Mouse (Mus musculus) neural tube, embryonic 13.5 days (tissue): Measurements from ENCODE around the gene Trpm1. TPM values are rescaled to one million over a fixed set of nuclear protein-coding genes. Genes with fewer than 3 reads are reported as not detected.

Experiments used
- microRNA counts: library from miRNA; unstranded; fragments of <30 nt; microRNA quantifications from one replicate; lab custom pipeline; 2016
- microRNA-seq: library from miRNA; unstranded; fragments of <30 nt; microRNA quantifications from one replicate; pipeline ENCODE4, GENCODE M21; 2016
- polyA plus RNA-seq: library from polyadenylated mRNA; unstranded; fragments of >200 nt; fragmentation: Nextera tagmentation; extraction: Ambion mirVana; gene quantifications from 2 replicates; pipeline ENCODE4 v1.2.1, GENCODE M21; 2015

The Trpm1 gene
- polyA plus RNA-seq, 1 experiment from 2014 or later: not detected

MicroRNAs encoded within 50 kb of the gene (microRNA counts, 519-probe panel; counts per million panel counts)
- not detected for microRNA mmu-miR-211 (lab: Ali Mortazavi, UCI)

Small RNAs within 50 kb of the gene (microRNA-seq; reads per million reads assigned to microRNA genes)
- 1.6 reads per million, percentile 3 among the genes with 10 or more reads in this experiment for gene Mir211
- gene Mir6416: not detected

Other genes with a start within 250 kb of the Trpm1 start
- gene E030018B13Rik, start 237.0 kb upstream of the Trpm1 start, polyA plus RNA-seq: 0.20 TPM in 1 of 2 replicates, not detected in the other
- 28.1 and 32.5 TPM in 2 replicates for gene Klf13, start 214.9 kb upstream of the Trpm1 start, polyA plus RNA-seq
- gene Mtmr10, start 133.8 kb downstream of the Trpm1 start, polyA plus RNA-seq: 11.2 and 11.5 TPM in 2 replicates
- gene Fan1, start 220.3 kb downstream of the Trpm1 start, polyA plus RNA-seq: 6.8 and 7.5 TPM in 2 replicates
- gene Mphosph10, start 238.4 kb downstream of the Trpm1 start, polyA plus RNA-seq: 30.1 and 35.9 TPM in 2 replicates
- 35.5 and 47.7 TPM in 2 replicates for gene Mcee, start 238.8 kb downstream of the Trpm1 start, polyA plus RNA-seq